Mouse (Mus musculus) bone marrow, adult 2 months (tissue): Measurements from ENCODE around the gene Rabggta.

ENCODE experiments used
- CTCF ChIP-seq: fragments of 200-500 bp; IDR thresholded peaks from 2 replicates; pipeline ENCODE4 v1.5.1; 2011; ENCODE audit warnings: low read length, control low read depth; ENCODE audit not compliant: control insufficient read depth, insufficient read depth
- POLR2A ChIP-seq: fragments of 200-500 bp; IDR thresholded peaks from 2 replicates; pipeline ENCODE4 v1.6.1; 2011; ENCODE audit warnings: low read depth, mild to moderate bottlenecking, control low read depth, low read length, borderline replicate concordance; ENCODE audit not compliant: control insufficient read depth

DNA sequence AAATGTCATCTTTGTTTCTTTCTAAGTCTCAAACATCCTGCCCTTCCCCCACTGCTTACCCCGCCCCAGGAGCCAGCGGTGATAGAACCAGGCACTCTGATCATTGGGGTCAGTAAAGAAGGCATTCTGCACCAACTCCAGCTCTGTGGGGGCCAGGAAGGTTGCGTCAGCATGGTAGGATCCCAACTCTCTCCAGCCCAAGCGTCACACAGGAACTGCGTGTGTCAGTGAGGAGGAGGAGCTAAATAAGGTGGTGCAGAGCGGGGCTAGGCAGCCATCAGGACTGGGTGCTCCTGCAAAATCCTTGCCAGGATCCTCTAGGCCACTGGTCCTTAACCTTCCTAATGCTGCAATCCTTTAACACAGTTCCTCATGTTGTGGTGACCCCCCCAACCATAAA is 2.3 kb downstream of the Rabggta start:
- TF ChIP-seq CTCF = no peak
- TF ChIP-seq POLR2A = no peak
